Mouse (Mus musculus) frontal cortex, postnatal 25 days (tissue): ENCODE results near the gene Rsph6a.

Experiments
- DNase-seq, 2 experiments: peaks; one replicate each; pipeline ENCODE4 v3.0.0; 2022; ENCODE audit warnings: low spot score in 2 of 2

The Rsph6a gene

GRCm38 (mm10) chr7:19054047-19054776 lies at the start of gene Rsph6a:
Gene Rsph6a (plus strand): TSS chr7:19054690.
- no peak for DNase-seq

GRCm38 (mm10) chr7:19005417-19006121 lies 48.9 kb upstream of the Rsph6a start:
- no peak for DNase-seq

DNA sequence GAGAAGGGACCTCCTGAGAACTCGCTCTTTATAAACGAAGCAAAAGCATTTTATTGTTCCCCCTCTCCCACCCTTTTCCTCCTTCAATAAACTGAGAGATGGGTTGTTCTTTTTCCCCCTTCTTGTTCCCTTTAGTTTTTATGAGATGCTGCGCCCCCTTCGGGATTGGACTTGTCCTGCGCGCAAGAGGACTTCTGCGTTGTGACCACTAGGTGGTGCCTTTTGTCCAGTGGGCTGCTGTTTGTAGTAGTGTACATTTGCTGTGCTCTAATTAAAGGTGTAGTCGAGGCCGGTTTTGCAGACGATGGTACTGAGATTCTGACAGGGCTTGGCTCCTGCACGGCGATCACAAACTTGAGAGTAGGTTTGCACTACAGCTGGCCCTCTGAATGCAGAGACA lies 48.0 kb upstream of the Rsph6a start:
- peak; percentile 77 to 83 for DNase-seq

- no peak for DNase-seq
These were observed 47.2 kb upstream of the Rsph6a start for GRCm38 (mm10) chr7:19007026-19007977.

GRCm38 (mm10) chr7:19010581-19010980 lies 43.9 kb upstream of the Rsph6a start:
- DNase-seq: no peak

GRCm38 (mm10) chr7:19012025-19012621 lies 42.4 kb upstream of the Rsph6a start:
- no peak for DNase-seq

- no peak for DNase-seq
These were observed 41.6 kb upstream of the Rsph6a start for GRCm38 (mm10) chr7:19012882-19013281.

DNA sequence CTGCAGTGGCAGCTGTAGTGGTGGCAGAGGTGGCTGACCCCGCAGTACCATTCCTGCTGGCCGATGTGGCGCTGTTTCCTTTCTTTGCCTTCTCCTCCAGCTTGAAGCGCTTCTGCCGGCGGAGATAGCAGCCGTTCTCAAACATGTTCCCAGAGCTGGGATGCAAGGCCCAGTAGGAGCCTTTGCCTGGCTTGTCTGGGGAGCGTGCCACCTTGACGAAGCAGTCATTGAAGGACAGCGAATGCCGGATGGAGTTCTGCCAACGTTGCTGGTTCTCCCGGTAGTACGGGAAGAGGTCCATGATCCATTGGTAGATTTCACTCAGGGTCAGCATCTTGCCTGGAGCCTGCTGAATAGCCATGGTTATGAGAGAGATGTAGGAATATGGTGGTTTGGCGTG lies 40.0 kb upstream of the Rsph6a start:
- no peak for DNase-seq

DNA sequence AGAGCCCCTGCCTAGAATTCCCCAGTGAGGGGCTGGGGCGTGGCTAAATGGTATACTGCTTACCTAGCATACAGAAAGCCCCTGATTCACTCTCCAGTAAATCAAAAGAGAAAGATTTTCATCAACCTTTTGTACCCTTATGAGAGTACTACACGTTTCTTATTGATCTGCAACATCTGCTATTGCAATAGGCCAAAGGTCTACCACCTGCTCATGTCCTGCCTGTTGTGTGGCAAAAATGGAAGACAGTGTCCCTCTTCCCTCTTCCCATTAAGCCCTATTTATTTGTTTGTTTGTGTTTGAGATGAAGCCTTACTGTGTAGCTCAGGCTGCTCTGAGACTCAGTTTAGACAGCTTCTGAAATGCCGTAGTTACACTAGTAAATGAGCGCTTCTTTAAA lies 38.4 kb upstream of the Rsph6a start:
- no peak for DNase-seq

- no peak for DNase-seq
These were observed 36.6 kb upstream of the Rsph6a start for GRCm38 (mm10) chr7:19017909-19018308.

GRCm38 (mm10) chr7:19021048-19021447 lies 33.4 kb upstream of the Rsph6a start:
- DNase-seq: no peak

DNA sequence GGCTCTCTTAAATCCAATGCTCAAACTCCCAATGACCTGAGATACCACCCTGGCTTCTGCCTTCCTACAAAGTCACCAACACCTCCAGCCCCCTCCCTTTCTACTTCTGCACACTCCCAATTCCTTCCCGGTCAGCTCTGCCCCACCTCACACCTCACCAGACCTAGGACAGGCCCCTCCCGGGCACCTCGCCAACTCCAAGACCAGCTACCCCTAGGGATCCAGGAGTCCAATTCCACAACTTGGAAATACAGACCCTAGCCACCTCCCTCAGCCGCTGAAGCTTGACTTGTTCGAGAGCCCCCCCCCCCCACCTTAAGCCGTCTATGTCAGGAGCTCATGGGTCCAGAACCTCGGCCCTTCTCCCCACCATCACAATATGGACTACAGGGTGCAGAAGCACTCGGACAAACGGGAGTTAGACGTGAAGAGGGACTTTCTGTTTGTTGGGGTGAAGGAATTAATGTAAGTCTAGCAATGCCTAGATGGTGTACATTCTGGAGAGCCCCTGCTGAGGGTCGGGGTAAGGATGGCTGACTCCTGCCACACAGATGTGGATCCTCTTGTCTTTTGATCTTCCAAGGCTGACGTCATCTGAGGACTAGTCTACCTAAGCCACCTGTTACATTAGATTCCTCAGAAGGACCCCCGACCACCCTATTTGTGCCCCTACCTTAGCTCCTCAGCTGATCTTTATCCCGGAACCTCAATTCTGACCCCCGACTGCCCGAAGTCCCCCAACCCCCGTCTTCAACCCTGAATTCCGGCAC lies 32.1 kb upstream of the Rsph6a start:
- DNase-seq: no peak

- no peak for DNase-seq
These were observed 31.1 kb upstream of the Rsph6a start, which contains the start of gene Foxa3 for GRCm38 (mm10) chr7:19023357-19023814. Gene Foxa3 (minus strand): TSS chr7:19023538.

- DNase-seq: peak; percentile 80 to 91
These were observed 30.4 kb upstream of the Rsph6a start, which contains the start of gene Sympk for GRCm38 (mm10) chr7:19024096-19024506. Gene Sympk (plus strand): TSS chr7:19024377.

GRCm38 (mm10) chr7:19024581-19025255 lies 29.8 kb upstream of the Rsph6a start:
- DNase-seq: no peak

DNA sequence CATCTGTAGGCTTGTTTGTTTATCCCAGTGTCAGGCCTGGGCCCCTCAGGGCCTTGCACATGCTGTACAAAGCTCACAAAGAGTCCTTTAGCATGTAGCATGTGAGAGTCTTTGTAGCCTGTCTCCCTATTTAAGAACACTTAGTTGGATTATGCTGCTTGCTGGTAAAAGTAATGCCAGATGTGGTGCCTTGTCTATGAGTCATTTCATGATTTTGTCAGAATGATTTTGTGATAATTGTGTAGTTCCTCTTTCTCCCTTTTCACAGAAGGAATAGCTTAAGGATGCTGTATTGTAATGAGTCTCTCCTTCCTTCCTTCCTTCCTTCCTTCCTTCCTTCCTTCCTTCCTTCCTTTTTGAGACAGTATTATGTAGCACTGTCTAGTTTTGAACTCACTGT lies 26.4 kb upstream of the Rsph6a start:
- DNase-seq: no peak

GRCm38 (mm10) chr7:19029084-19029653 lies 25.3 kb upstream of the Rsph6a start:
- no peak for DNase-seq

DNA sequence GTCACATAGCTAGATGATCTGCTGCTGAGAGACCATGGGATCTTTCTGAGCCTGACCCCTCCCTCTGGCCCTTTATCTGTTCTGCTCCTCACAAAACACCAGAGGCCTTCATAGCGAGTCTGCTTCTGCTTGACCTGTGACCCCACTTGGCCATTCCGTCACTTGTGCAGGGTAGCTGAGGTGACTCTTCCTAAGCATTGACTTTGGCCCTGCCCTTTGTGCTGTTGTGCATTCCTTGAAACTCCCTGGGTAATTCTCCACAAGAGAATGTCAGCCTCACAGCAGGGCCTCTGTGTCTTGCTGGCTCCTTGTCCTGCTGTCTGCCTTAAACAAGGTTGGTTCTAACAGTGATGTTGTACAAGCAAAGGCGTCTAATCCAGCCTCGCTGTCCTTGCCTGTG lies 22.8 kb upstream of the Rsph6a start:
- DNase-seq: no peak

DNA sequence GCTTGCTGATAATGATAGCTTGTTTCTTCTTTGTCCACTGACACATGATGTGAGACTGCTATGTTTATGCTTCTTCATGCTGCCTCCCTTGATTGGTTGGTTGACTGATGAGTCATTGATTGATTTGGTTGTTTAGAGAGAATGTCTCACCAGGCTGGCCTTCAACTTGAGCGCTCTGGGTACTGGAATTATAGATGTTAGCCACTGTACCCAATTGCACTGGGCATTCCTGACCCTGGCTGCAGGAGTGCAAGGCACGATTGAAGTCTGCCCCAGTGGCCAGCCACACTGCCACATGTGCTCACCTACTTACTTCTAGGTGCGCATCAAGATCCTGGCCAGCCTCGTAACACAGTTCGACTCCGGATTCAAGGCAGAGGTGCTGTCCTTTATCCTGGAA lies 9.9 kb upstream of the Rsph6a start:
- DNase-seq: no peak
